Mouse (Mus musculus) testis, adult 2 months (tissue): ENCODE results near the gene 3110082I17Rik. TPM values are rescaled to one million over a fixed set of nuclear protein-coding genes. Genes with fewer than 3 reads are reported as not detected.
A peak's percentile ranks its signal among the peaks of the same experiment; 100 is the strongest.

ENCODE experiments used
- H3K27ac ChIP-seq: fragments of 200-500 bp; 2 replicates; pipeline ENCODE4 v1.5.1; 2012; ENCODE audit warnings: low read depth, low read length; ENCODE audit not compliant: control insufficient read depth, insufficient read depth
- H3K27me3 ChIP-seq: fragments of 200-500 bp; 2 replicates; pipeline ENCODE4 v1.6.1; 2012; ENCODE audit warnings: mild to moderate bottlenecking, low read length, moderate library complexity; ENCODE audit not compliant: control insufficient read depth, insufficient read depth
- H3K36me3 ChIP-seq: fragments of 200-500 bp; 2 replicates; pipeline ENCODE4 v1.6.1; 2012; ENCODE audit warnings: mild to moderate bottlenecking, low read length; ENCODE audit not compliant: control insufficient read depth, insufficient read depth
- H3K4me1 ChIP-seq: fragments of 200-500 bp; 2 replicates; pipeline ENCODE4 v1.6.1; 2012; ENCODE audit warnings: low read length; ENCODE audit not compliant: control insufficient read depth, insufficient read depth
- H3K4me3 ChIP-seq: fragments of 200-500 bp; 2 replicates; pipeline ENCODE4 v1.5.1; 2012; ENCODE audit warnings: low read depth, mild to moderate bottlenecking, low read length, moderate library complexity, mixed read lengths; ENCODE audit not compliant: control insufficient read depth
- CTCF ChIP-seq: fragments of 200-500 bp; IDR thresholded peaks from 2 replicates; pipeline ENCODE4 v1.5.1; 2012; ENCODE audit warnings: low read depth, mild to moderate bottlenecking, inconsistent platforms, low read length, moderate library complexity; ENCODE audit not compliant: control insufficient read depth, insufficient read depth, insufficient replicate concordance
- POLR2A ChIP-seq: fragments of 200-500 bp; IDR thresholded peaks from 2 replicates; pipeline ENCODE4 v1.6.1; 2012; ENCODE audit warnings: low read depth, mild to moderate bottlenecking, inconsistent platforms, low read length, moderate library complexity; ENCODE audit not compliant: control insufficient read depth
- polyA plus RNA-seq: library from polyadenylated mRNA; depleted of rRNA; stranded (reverse); fragments of >200 nt; gene quantifications from 2 replicates; pipeline ENCODE4 v1.2.3, GENCODE M21; 2012

The 3110082I17Rik gene
- polyA plus RNA-seq, 1 experiment: 14.9 TPM

GRCm38 (mm10) chr5:139326986-139327633 lies 133.2 kb downstream of the 3110082I17Rik start:
- no peak for TF ChIP-seq POLR2A
- no peak for TF ChIP-seq CTCF
- Histone ChIP-seq H3K27me3 (no peaks in the 10 kb centered on the region), H3K36me3 (no peaks in the 10 kb centered on the region), H3K27ac (no peak overlapping the region), H3K4me1 (peaks cover 22% of the 10 kb centered on the region), H3K4me3 (no peak overlapping the region)

GRCm38 (mm10) chr5:139326111-139326696 lies 134.1 kb downstream of the 3110082I17Rik start:
- peak overlapping the region; percentile 79 for H3K27ac ChIP-seq
- H3K27me3 ChIP-seq: no peaks in the 10 kb centered on the region
- peaks cover 19% of the 10 kb centered on the region for H3K4me1 ChIP-seq
- TF ChIP-seq CTCF: no peak
- no peak for TF ChIP-seq POLR2A
- H3K36me3 ChIP-seq: no peaks in the 10 kb centered on the region
- peak overlapping the region; percentile 80 for H3K4me3 ChIP-seq

- TF ChIP-seq POLR2A (peak; percentile 57), CTCF (0 out of 2 replicates have a peak, but pooled peaks have one; percentile 18)
- Histone ChIP-seq H3K27me3 (no peaks in the 10 kb centered on the region), H3K4me3 (peak within 1 kb of the TSS; percentile 80), H3K27ac (peak within 1 kb of the TSS; percentile 79), H3K4me1 (peaks cover 19% of the 10 kb centered on the region), H3K36me3 (no peaks in the 10 kb centered on the region)
These were observed 134.8 kb downstream of the 3110082I17Rik start, which contains the start of gene Adap1 for GRCm38 (mm10) chr5:139325395-139325966. Adap1 (minus strand) TSS chr5:139325622.

- TF ChIP-seq POLR2A: no peak
- TF ChIP-seq CTCF: no peak
- peak overlapping the region; percentile 80 for H3K4me3 ChIP-seq
- no peaks in the 10 kb centered on the region for H3K36me3 ChIP-seq
- H3K27ac ChIP-seq: no peak overlapping the region
- peaks cover 19% of the 10 kb centered on the region for H3K4me1 ChIP-seq
- H3K27me3 ChIP-seq: no peaks in the 10 kb centered on the region
These were observed 135.5 kb downstream of the 3110082I17Rik start for GRCm38 (mm10) chr5:139324691-139325394.

GRCm38 (mm10) chr5:139324045-139324491 lies 136.3 kb downstream of the 3110082I17Rik start:
- TF ChIP-seq CTCF (no peak), POLR2A (no peak)
- Histone ChIP-seq H3K36me3 (no peaks in the 10 kb centered on the region), H3K4me1 (peaks cover 19% of the 10 kb centered on the region), H3K27me3 (no peaks in the 10 kb centered on the region), H3K4me3 (no peak overlapping the region), H3K27ac (no peak overlapping the region)

- Histone ChIP-seq H3K36me3 (no peaks in the 10 kb centered on the region), H3K27me3 (no peaks in the 10 kb centered on the region), H3K4me1 (peaks cover 19% of the 10 kb centered on the region), H3K4me3 (no peak overlapping the region), H3K27ac (no peak overlapping the region)
- no peak for TF ChIP-seq CTCF
- no peak for TF ChIP-seq POLR2A
These were observed 136.9 kb downstream of the 3110082I17Rik start for GRCm38 (mm10) chr5:139323260-139323924.
